Mouse (Mus musculus): ENCODE measurements around the gene Esr2. TPM values are rescaled to one million over a fixed set of nuclear protein-coding genes. Genes with fewer than 3 reads are reported as not detected.

The Esr2 gene
- polyA plus RNA-seq, 1 experiment from 2014 or later = not detected

DNA sequence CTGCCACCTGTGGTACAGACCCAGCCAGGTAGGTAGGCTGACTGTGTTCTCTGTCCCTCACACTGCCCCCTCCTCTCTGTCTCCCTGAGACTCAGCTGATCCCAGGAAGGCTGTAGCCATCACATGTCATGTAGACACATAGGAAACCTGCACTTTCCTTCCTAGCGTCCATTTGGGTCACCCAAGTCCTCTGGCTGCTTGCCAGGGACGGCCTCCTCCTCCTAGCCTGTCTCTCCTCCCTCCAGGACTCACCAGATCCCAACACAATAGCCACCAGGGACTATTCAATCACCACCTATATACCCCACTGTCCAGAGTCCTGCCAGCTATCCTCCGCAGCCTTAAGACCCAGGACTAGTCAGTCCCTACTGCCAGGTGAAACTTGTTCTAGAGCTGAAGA, 66.0 kb downstream of the Esr2 start:
- ATAC-seq (no peak), DNase-seq (ENCODE audit: low read depth, low spot score) (no peak)
- no peak for TF ChIP-seq CTCF (IDR thresholded peaks at IDR 0.05)
- H3K27me3 ChIP-seq = no peaks in the 10 kb centered on the region
- in situ Hi-C loops (cut with MboI; ENCODE audit: low pct_unique_long_range_greater_than_20kb) = no loop called here
- ChIA-PET POLR2A (interaction anchor here (0.7 kb wide), 1 partner anchor 86 kb away, joined by 3 read pairs; no protein-coding TSS in a partner anchor), CTCF (no interaction called here)

DNA sequence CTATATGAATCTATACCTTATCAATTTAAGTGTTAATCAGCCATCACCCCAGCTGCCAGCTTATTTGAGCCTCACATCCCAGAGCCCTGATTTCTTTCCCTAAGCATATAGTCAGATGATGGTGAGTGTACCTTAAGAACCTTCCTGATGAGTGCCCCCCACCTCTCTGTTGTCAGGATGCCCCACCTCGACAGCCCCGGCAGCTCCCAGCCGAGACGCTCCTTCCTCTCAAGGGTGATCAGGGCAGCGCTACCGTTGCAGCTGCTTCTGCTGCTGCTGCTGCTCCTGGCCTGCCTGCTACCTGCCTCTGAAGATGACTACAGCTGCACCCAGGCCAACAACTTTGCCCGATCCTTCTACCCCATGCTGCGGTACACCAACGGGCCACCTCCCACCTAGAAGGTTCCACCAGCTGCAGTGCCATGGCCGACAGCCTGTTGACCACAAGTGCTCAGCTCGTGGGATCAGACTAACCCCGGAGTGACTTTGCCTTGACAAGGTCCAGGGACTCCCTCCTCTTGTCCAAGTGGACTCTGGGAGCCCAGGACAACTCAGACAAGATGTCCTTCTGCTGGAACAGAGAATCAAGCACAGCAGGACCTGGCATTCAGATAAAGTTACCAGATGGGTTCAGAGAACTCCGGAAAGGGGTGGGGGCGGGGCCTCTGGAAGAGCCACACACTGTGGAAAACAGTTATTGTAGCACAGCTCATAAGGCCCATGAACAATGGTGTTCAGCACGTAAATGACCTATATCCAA, 67.2 kb downstream of the Esr2 start:
- POLR2A ChIA-PET = no interaction called here
- TF ChIP-seq CTCF (IDR thresholded peaks at IDR 0.05) = no peak
- ATAC-seq (no peak), DNase-seq (ENCODE audit: low read depth, low spot score) (no peak)
- H3K27me3 ChIP-seq = no peaks in the 10 kb centered on the region
- CTCF ChIA-PET = interaction anchor here (1.3 kb wide), 1 partner anchor 9 kb away, joined by 3 read pairs; no protein-coding TSS in a partner anchor
- in situ Hi-C loops (cut with MboI; ENCODE audit: low pct_unique_long_range_greater_than_20kb) = no loop called here

DNA sequence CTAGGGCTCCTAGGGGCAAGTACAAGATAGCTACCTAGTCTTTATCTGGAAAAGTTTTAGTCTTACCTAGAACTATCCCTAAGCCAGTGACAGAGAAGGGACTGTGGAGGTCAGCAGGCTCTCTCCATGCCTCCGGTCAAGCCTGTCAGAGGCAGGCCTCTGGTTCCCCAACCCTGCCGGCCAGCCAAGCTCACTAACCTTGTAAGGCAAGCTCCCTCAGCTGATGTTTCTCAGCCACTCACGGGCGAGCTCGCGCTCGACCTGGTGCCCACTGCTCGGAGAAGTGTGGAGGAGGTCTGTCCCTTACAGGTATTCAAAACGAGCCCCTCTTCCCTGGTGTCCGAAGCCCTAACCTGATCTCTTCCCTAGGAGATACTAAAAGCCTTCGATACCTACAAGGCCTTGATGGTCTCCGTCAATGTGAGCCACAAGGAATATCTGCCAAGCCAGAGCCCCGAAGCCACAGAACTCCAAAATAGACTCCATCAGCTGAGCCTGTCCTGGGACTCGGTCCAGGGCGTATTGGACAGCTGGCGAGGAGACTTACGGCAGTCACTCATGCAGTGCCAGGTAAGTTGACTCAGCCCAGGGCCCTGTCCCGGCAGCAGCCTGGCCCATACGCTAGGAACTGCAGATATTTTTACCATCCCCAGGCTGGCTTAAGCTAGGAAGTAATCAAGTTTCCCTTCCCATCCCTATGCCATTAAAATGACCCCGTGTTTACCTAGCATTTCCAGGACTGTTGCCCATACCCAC, 72.3 kb downstream of the Esr2 start:
- ATAC-seq = no peak
- no peak for DNase-seq (ENCODE audit: low read depth, low spot score)
- no peak for TF ChIP-seq CTCF (IDR thresholded peaks at IDR 0.05)

DNA sequence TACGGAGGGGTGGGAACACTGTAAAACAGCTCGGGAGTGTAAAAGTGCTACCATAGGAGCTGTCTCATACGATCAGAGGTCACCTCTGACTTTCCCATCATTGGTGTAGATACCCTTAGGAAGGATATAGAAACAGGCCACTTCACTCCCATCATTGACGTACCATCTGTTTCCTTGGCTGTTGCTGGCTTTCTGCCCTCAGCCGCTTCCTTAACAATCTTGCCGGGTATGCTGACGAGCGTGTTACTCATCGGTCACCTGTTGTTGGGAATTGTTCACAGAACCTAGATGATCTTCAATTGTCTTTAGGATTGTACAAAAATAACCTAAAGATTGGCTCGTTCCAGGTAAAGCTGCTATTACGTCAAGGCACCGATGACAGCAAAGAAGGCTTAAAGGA, 74.4 kb downstream of the Esr2 start:
- ChIA-PET CTCF (interaction anchor here (1.5 kb wide), 1 partner anchor 14 kb away, joined by 3 read pairs; no protein-coding TSS in a partner anchor), POLR2A (interaction anchor here (0.6 kb wide), 1 partner anchor 83 kb away, joined by 5 read pairs; no protein-coding TSS in a partner anchor)
- in situ Hi-C loops (cut with MboI; ENCODE audit: low pct_unique_long_range_greater_than_20kb) = no loop called here
- H3K27me3 ChIP-seq = no peaks in the 10 kb centered on the region
- ATAC-seq (no peak), DNase-seq (ENCODE audit: low read depth, low spot score) (no peak)
- TF ChIP-seq CTCF (IDR thresholded peaks at IDR 0.05) = no peak

More for the DNA sequence above, 72.3 kb downstream of the Esr2 start:
- no peaks in the 10 kb centered on the region for H3K27me3 ChIP-seq
- in situ Hi-C loops (cut with MboI; ENCODE audit: low pct_unique_long_range_greater_than_20kb) = no loop called here
- POLR2A ChIA-PET = no interaction called here
- CTCF ChIA-PET = no interaction called here

DNA sequence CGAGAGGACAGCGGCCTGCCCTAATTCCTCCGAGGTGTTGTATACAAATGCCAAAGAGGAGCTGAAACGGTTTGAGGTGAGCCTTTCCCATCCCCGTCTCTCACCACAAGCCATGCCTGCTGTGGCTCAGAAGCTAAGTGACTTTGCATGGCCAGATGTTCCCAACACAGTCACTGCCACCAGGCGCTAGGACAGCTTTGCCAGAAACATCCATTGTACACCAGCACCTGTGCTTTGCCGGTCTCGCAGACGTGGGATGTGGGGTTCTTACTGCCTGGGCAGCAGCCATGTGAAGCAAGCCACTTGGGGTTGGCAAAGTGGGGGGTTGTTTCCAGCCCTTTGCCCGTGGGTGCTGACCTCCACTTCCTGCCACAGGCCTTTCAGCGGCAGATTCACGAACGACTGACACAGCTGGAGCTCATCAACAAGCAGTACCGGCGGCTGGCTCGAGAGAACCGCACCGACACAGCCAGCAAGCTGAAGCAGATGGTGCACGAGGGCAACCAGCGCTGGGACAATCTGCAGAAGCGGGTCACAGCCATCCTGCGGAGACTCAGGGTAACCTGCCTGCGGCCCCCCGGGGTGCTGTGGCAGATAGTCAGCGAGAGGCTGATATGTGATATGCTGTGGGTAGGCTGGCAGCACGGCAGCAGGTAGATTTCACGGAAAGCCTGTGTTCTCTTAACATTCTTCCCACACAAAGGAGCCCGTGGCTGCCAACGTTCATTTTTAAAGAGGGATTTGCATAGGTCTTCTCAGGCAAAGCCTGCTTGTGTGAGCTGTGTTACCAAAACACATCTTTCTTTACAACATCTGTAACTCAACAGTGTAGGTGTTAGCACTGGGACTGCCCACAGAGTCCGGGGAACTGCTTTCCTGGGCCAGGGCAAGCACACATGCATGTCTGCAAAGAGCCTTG, 81.7 kb downstream of the Esr2 start:
- in situ Hi-C loops (cut with MboI; ENCODE audit: low pct_unique_long_range_greater_than_20kb) = no loop called here
- ChIA-PET POLR2A (no interaction called here), CTCF (no interaction called here)
- ATAC-seq (no peak), DNase-seq (ENCODE audit: low read depth, low spot score) (no peak)
- no peak for TF ChIP-seq CTCF (IDR thresholded peaks at IDR 0.05)
- H3K27me3 ChIP-seq = no peaks in the 10 kb centered on the region

DNA sequence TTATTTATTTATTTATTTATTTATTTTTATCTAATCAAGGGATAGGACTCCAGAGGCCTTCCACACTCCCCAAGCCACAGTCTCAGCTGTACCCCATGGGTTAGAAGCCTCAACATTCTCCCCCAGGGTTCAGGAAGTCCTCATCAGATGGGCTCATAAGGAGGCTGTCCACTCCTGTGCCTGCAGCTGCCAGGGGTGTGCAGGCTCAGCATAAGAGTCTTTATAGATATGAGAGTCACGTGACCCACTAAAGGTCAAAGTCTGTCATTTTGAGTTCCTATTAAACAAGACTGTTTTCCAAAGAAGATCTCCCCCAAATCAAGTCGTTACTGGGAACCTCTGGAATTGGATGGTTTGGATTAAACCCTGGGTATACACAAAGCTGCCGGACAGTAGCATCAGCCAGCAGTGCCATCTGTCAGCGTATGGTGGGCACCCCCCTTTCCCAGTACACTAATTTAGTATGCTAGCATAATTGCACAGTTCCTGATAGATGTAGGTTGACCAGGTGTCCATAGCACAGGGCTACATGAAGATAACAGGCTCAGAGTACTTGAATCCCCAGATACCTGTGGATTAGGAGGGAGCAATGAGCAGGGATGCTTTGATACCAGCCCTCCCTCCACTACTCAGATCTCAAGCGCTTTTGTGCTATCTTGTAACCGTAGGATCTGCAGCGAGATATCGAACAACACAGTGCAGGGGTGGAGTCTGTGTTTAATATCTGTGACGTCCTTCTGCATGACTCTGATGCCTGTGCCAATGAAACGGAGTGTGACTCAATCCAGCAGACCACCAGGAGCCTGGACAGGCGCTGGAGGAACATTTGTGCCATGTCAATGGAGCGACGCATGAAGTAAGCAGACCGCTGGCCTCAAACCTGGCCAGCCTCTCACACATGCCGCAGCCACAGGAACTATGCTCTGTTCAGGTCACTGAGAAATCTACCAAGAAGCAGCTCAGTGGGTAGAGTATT, 83.2 kb downstream of the Esr2 start:
- in situ Hi-C loops (cut with MboI; ENCODE audit: low pct_unique_long_range_greater_than_20kb) = no loop called here
- ChIA-PET CTCF (no interaction called here), POLR2A (no interaction called here)
- no peaks in the 10 kb centered on the region for H3K27me3 ChIP-seq
- no peak for ATAC-seq
- no peak for DNase-seq (ENCODE audit: low read depth, low spot score)
- no peak for TF ChIP-seq CTCF (IDR thresholded peaks at IDR 0.05)

DNA sequence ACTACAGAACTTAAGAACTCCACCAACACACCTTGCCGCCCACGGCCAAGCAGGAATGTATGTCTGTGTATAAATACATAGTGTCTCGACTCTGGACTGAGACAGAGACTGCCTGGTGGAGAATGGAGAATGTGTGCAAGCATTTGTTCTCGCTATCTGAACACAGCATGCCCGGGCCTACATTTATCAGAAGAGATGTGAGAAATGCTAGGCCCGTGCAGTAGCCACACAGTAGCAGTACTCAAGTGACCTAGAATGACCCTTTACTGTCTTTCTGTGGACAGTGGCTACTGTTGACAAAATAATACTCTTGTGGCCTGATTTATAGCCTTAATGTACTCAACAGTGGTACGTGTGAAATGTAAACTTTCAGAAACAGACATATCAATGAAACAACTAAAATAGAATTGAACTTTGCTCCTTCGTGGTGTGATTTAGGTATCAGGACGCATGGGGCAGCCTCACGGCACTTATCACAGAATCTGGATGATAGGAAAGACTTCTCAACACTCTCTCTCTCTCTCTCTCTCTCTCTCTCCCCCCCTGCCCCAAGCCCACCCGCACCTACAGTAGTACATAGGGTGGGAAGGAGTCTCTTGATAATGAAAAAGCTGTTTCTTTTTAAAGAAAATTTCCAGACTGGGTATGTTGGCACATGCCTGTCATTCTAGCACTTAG, 84.1 kb downstream of the Esr2 start:
- TF ChIP-seq CTCF (IDR thresholded peaks at IDR 0.05) = no peak
- in situ Hi-C loops (cut with MboI; ENCODE audit: low pct_unique_long_range_greater_than_20kb) = no loop called here
- ChIA-PET CTCF (no interaction called here), POLR2A (no interaction called here)
- DNase-seq (ENCODE audit: low read depth, low spot score) = no peak
- H3K27me3 ChIP-seq = no peaks in the 10 kb centered on the region
- ATAC-seq = no peak

DNA sequence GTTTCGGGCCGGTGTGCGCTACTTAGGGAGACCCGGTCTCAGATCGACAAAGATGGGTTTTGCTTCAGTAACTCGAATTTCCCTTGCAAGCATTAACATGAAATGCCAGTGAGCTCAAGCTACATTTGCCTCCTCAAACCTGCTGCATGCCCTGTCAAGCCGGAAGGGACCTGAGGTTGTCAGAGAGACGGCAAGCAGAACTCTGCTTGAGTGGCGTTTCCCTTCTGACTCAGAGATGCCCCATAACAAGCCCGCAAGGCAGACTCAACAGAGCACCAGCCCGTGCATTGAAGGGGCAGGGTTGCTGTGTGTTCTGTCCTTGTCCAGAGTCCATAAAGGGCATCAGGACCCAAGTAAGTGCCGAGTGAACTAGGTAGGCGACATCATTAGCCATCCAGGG, 90.0 kb downstream of the Esr2 start:
- in situ Hi-C loops (cut with MboI; ENCODE audit: low pct_unique_long_range_greater_than_20kb) = no loop called here

More for the DNA sequence above, 90.0 kb downstream of the Esr2 start:
- ATAC-seq (no peak), DNase-seq (ENCODE audit: low read depth, low spot score) (no peak)
- ChIA-PET POLR2A (interaction anchor here (0.6 kb wide), 1 partner anchor 33 kb away, joined by 3 read pairs; no protein-coding TSS in a partner anchor), CTCF (interaction anchor here (1.2 kb wide), 1 partner anchor 12 kb away, joined by 3 read pairs; no protein-coding TSS in a partner anchor)
- TF ChIP-seq CTCF (IDR thresholded peaks at IDR 0.05) = no peak
- no peaks in the 10 kb centered on the region for H3K27me3 ChIP-seq
